7 mouse cellular contexts compared by ENCODE assay signal in the genomic region with DNA sequence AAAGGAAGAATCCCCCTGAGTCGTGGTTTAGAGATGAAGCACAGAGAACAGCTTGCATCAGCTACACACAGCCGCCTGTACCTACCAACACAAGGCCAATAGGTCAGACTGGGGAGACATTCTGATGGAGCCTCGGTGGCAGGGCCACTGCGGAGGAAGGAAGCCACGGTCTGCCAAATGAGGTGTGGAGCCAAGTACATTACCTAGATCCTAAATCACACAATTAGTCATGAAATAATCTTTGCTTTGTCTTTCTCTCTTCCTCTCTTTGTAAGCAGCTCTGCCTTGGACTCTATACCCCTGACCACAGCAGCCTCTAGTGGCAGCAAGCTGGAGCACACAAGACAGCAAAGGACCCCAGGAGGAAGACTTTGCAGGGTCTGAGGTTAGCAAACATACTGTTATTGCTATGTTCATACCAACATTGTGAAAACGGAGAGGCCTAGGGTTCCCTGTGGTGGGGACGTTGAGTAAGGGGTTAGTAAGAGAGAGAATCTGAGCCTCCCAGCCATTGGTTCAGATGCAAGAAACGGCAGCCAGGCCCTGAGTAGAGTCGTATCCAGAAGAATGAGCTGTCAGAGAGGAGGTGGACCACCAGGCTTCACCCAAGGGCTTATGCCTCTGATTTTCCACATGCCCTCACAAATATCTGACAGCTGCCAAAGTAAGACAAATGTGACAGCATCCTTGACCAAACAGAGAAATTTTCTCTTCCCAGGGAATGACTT.
DNase-seq lines count a peak whose midpoint lies in the region; ATAC-seq and TF ChIP-seq lines count a peak whose summit lies in the region.

No protein-coding gene starts in this region.

- H3K4me1 ChIP-seq in ES-Bruce4 (ENCODE audit: control insufficient read depth, insufficient read depth, low read length) = no peaks in the 10 kb centered on the region
- peaks cover 10% of the 10 kb centered on the region; the same call in 1 of the 2 replicates for H3K4me1 ChIP-seq in midbrain, embryonic 12.5 days

- TF ChIP-seq CTCF in ES-Bruce4 (IDR thresholded peaks at IDR 0.05; ENCODE audit: low read depth, low read length) = peak; percentile 54

- no peaks in the 10 kb centered on the region for H3K27me3 ChIP-seq in ES-Bruce4 (ENCODE audit: control insufficient read depth, insufficient read depth, low read length, poor library complexity, severe bottlenecking)
- no peaks in the 10 kb centered on the region for H3K27me3 ChIP-seq in midbrain, embryonic 12.5 days

- TF ChIP-seq EP300 in ES-Bruce4 (IDR thresholded peaks at IDR 0.05; ENCODE audit: insufficient read depth, low read depth, low read length) = no peak

- no peak overlapping the region for H3K9ac ChIP-seq in ES-Bruce4 (ENCODE audit: low read depth, poor library complexity, severe bottlenecking)
- no peak overlapping the region for H3K9ac ChIP-seq in midbrain, embryonic 12.5 days (replicated peaks)

- no peak for TF ChIP-seq POLR2A in ES-Bruce4 (IDR thresholded peaks at IDR 0.05; ENCODE audit: insufficient read depth, low read length)

- 60% methylated on average over 9 of the region's 9 CpGs for WGBS in midbrain, embryonic 12.5 days

- ATAC-seq in midbrain, embryonic 12.5 days (ENCODE audit: low FRiP score, low read depth) = peak; percentile 75
- no peak for ATAC-seq in megakaryocyte, adult 5-6 weeks (ENCODE audit: poor library complexity, severe bottlenecking)

- H3K4me3 ChIP-seq in ES-Bruce4 (ENCODE audit: low read depth, low read length) = no peak overlapping the region
- no peak overlapping the region for H3K4me3 ChIP-seq in midbrain, embryonic 12.5 days

- DNase-seq in A20 (ENCODE audit: low read depth, low spot score) = peak; percentile 15
- peak; percentile 78 for DNase-seq in cerebellum, adult 9-11 months
- DNase-seq in frontal cortex, postnatal 25 days (ENCODE audit: low spot score in 2 of 2) = peak; percentile 47 to 49
- peak; percentile 28 to 47 for DNase-seq in layer of hippocampus, adult 8-10 months (ENCODE audit: low spot score in 2 of 2)

- no peaks in the 10 kb centered on the region for H3K9me3 ChIP-seq in ES-Bruce4 (replicated peaks; ENCODE audit: control insufficient read depth, insufficient read depth, low read length, poor library complexity, severe bottlenecking)
- H3K9me3 ChIP-seq in midbrain, embryonic 12.5 days = no peaks in the 10 kb centered on the region

- H3K4me2 ChIP-seq in midbrain, embryonic 12.5 days (replicated peaks) = no peak overlapping the region

- H3K27ac ChIP-seq in ES-Bruce4 (ENCODE audit: insufficient read depth, low read length) = no peak overlapping the region
- H3K27ac ChIP-seq in midbrain, embryonic 12.5 days (replicated peaks) = peak overlapping the region; percentile 42; the same call in 1 of the 2 replicates

- no peaks in the 10 kb centered on the region for H3K36me3 ChIP-seq in ES-Bruce4 (ENCODE audit: control insufficient read depth, insufficient read depth, low read length, poor library complexity, severe bottlenecking)
- no peaks in the 10 kb centered on the region for H3K36me3 ChIP-seq in midbrain, embryonic 12.5 days

Comparison
In these comparisons a context has a peak if more than half of its experiments do, and no peak if none do; other contexts are left out.
1. DNase-seq: peak in every context shown above with its lines; median percentile 78 in cerebellum, adult 9-11 months; 48 in frontal cortex, postnatal 25 days; 38 in layer of hippocampus, adult 8-10 months; 15 in A20.